Mouse (Mus musculus) embryonic stem cell, embryonic (primary cell): ENCODE measurements around the gene Slc12a3.

ENCODE experiments used
- CTCF ChIA-PET, 4 experiments: fragments of 300-600 bp in 2 of 4; fragments of 350-600 bp in 2 of 4; sonication (Branson Sonifier 250); formaldehyde crosslinking; loops; one replicate each; lab custom pipeline; 2022; ENCODE audit warnings: inconsistent platforms in 2 of 4; lab: Charles Lee
- POLR2A ChIA-PET, 4 experiments: fragments of 300-600 bp in 2 of 4; fragments of 350-600 bp in 2 of 4; sonication (Branson Sonifier 250); formaldehyde crosslinking; loops; one replicate each; lab custom pipeline; 2022; ENCODE audit warnings: antibody characterized with exemption in 4 of 4, inconsistent platforms in 1 of 4; lab: Charles Lee

The Slc12a3 gene

DNA sequence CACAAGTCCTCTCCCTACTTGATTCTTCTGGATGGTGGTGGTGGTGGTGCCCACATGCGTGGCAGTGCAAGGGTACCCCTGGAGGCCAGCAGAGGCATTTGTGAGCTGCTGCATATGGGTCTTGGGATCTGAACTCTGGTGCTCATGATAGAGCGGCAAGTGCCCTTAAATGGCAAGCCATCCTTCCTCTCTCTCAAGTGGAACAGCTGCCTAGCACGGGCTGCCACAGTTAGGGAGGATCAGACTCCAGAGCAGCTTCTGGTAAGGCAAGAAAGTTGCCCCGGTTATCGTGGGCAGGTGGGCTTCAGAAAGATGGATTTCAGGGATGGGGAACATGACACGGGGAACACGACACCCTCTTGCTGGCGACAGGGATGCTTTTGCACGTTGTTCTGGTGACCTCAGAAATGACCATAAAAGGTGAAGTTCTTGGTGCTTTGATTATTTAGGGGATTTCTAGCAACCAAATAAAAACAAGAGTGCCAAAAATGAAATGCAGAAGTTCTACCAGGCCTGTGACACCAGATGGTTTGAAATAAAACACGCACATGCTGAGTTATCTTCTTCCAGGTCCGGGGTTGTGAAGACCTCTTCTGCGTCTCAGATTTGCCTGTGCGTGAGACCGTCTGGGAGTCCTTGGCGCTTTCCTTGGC, 49.9 kb downstream of the Slc12a3 start:
- ChIA-PET POLR2A (interaction anchor here in 1 of 4 experiments (1.9 kb wide), 1 partner anchor 8 kb away, joined by 6 read pairs; the partner anchor contains the start of gene Herpud1), CTCF (interaction anchor here in 2 of 4 experiments (0.8 to 1.2 kb wide), 2 partner anchors 13 to 953 kb away, joined by 3 to 4 read pairs; no protein-coding TSS in a partner anchor)

DNA sequence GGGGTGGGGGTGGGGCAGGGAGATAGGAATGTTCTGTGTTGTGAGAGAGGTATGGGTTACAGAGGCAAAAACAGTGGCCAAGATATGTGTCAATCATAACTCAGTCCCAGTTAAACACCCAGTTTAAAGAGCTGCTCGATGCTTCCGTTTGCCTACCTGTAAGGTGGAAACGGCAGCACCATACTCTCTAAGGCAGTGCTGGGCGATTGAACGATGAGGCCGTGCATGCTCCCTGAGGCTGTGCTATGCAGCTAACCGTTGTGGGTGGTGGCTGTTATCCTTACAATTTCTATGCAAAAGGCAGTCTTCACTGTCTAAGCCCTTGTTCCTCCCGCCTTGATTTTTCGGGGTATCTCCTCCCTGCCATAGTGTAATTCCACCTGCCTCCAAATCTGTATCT, 50.7 kb downstream of the Slc12a3 start:
- ChIA-PET CTCF (interaction anchor here in 3 of 4 experiments (0.6 to 1.2 kb wide), 3 partner anchors 12 to 37 kb away, joined by 3 read pairs; no protein-coding TSS in a partner anchor), POLR2A (interaction anchor here in 2 of 4 experiments (0.5 to 1.0 kb wide), 3 partner anchors 16 to 245 kb away, joined by 3 to 4 read pairs (median 3); no protein-coding TSS in a partner anchor)

GRCm38 (mm10) chr8:94384166-94384565, 55.2 kb downstream of the Slc12a3 start:
- ChIA-PET POLR2A (interaction anchor here in 3 of 4 experiments (0.6 to 5.8 kb wide), 16 partner anchors 9 to 388 kb away, joined by 3 to 35 read pairs (median 4); no protein-coding TSS in a partner anchor), CTCF (interaction anchor here in 1 of 4 experiments (1.2 kb wide), 1 partner anchor 108 kb away, joined by 3 read pairs; no protein-coding TSS in a partner anchor)

- CTCF ChIA-PET, result interaction anchor here in 3 of 4 experiments (0.6 to 1.2 kb wide), 3 partner anchors 42 to 73 kb away, joined by 3 to 4 read pairs (median 3); no protein-coding TSS in a partner anchor
- POLR2A ChIA-PET, result interaction anchor here in 3 of 4 experiments (0.6 to 5.8 kb wide), 28 partner anchors 8 to 216 kb away, joined by 3 to 35 read pairs (median 4); partner anchors contain the start of genes Fam192a (in 1 of the 3) and Rspry1 (in 1 of the 3)
Observed at GRCm38 (mm10) chr8:94385506-94386213, 56.7 kb downstream of the Slc12a3 start.

DNA sequence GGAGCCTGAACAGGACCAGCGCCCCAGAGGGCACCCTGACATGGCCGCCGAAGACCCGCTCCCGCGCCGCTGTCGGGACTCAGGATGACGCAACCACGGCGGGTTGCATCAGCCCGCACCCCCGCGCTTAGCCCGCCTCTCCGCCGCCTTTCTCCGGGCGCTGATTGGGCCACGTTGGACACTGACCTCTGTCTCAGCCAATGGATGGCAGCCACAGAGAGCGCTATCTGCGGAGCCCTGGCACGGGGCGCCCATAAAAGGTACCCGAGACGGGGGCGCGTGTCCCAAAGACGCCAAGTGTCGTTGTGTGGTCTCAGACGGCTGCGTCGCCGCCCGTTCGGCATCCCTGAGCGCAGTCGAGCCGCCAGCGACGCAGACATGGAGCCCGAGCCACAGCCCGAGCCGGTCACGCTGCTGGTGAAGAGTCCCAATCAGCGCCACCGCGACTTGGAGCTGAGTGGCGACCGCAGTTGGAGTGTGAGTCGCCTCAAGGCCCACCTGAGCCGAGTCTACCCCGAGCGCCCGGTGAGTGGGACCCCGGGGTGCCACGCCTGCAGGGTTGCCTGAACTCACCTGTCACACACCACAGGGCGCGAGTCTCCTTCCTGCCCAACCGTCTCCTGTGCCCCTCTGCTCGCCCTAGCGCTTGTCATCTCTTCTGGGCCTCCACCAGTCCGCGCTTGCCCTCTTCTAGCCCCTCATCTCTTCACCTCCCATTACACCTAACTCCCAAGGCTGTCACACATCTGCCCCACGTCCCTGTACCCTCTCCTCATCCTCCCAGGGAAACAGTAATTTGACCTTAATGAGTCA, 57.4 kb downstream of the Slc12a3 start, which contains the start of gene Herpud1:
Herpud1 (plus strand) TSS at position 225 of the 813 bp plus-strand sequence.
- POLR2A ChIA-PET, result interaction anchor here in 3 of 4 experiments (0.5 to 5.8 kb wide), 38 partner anchors 8 to 309 kb away, joined by 3 to 35 read pairs (median 4); partner anchors contain the start of genes Nup93 (in 1 of the 3) and Pllp (in 1 of the 3)

DNA sequence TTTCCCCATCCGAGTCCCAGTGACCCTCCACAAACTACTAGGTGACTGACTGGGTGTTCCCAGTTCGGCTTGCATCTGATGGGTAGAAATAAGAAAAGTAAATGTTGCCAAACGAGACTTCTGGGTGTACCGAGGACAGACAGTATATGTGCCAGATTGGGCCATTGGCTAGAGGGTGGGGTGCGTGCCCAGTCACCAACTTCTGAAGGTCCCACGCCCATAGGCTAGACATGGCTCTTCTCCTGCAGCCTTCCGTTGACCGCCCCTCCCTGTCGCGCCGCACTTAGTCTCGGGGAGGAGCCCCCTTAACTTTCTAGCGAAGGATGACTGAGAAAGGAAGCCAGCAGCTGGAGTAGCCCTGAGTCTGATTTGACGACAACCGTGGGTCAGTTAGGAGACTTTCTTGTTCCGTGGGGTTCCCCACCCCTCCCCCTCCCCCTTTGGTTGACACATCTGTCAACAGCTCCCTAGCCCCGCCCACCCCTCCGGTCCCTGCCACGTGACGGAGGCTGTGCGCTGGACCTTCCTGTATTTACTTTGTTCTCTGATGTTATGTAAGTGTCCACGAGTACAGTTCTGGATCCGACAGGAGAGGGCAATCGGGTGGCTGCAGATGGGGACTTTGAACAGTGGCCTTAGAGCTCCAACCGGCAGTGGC, 58.2 kb downstream of the Slc12a3 start:
- ChIA-PET POLR2A (interaction anchor here in 3 of 4 experiments (0.5 to 5.8 kb wide), 47 partner anchors 9 to 1128 kb away, joined by 3 to 35 read pairs (median 4); partner anchors contain the start of genes Nup93 (in 1 of the 3) and Pllp (in 1 of the 3)), CTCF (interaction anchor here in 2 of 4 experiments (0.6 to 1.4 kb wide), 4 partner anchors 8 to 156 kb away, joined by 3 to 6 read pairs (median 4); no protein-coding TSS in a partner anchor)

More for the DNA sequence above, 57.4 kb downstream of the Slc12a3 start, which contains the start of gene Herpud1:
- CTCF ChIA-PET, result no interaction called here

GRCm38 (mm10) chr8:94387785-94388184, 58.8 kb downstream of the Slc12a3 start:
- ChIA-PET POLR2A (interaction anchor here in 3 of 4 experiments (0.5 to 5.8 kb wide), 33 partner anchors 9 to 1127 kb away, joined by 3 to 35 read pairs (median 5); partner anchors contain the start of gene Pllp (in 1 of the 3)), CTCF (interaction anchor here in 2 of 4 experiments (0.6 to 1.4 kb wide), 4 partner anchors 8 to 157 kb away, joined by 3 to 6 read pairs (median 4); no protein-coding TSS in a partner anchor)

DNA sequence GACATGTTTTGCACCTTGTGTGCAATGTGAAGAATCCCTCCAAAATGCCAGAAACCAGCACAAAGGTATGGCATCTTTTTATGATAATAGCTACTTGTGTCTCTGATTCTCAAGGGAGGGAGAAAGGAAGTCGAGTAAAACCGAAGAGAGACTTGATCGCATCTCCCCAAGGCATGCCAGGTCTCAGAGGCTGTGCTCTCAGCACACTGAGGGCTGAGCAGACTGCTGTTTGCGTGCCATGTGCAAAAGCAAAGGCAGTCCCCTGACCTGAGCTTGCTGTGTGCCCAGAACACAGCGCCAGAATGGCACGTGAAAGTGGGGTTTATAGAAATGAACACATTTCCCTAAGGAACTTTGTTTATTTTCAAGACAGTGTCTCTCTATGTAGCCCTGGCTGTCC, 60.5 kb downstream of the Slc12a3 start:
- ChIA-PET POLR2A (interaction anchor here in 3 of 4 experiments (0.7 to 2.6 kb wide), 7 partner anchors 9 to 612 kb away, joined by 3 to 7 read pairs (median 3); no protein-coding TSS in a partner anchor), CTCF (interaction anchor here in 2 of 4 experiments (0.7 kb wide), 3 partner anchors 8 to 46 kb away, joined by 4 to 6 read pairs (median 5); no protein-coding TSS in a partner anchor)

GRCm38 (mm10) chr8:94390429-94390828, 61.4 kb downstream of the Slc12a3 start:
- ChIA-PET POLR2A (interaction anchor here in 1 of 4 experiments (1.5 to 1.7 kb wide), 2 partner anchors 10 to 17 kb away, joined by 3 to 11 read pairs; no protein-coding TSS in a partner anchor), CTCF (interaction anchor here in 1 of 4 experiments (1.1 kb wide), 1 partner anchor 59 kb away, joined by 3 read pairs; no protein-coding TSS in a partner anchor)

- CTCF ChIA-PET, result interaction anchor here in 2 of 4 experiments (1.1 to 1.4 kb wide), 2 partner anchors 60 to 62 kb away, joined by 3 to 5 read pairs; no protein-coding TSS in a partner anchor
- POLR2A ChIA-PET, result interaction anchor here in 2 of 4 experiments (0.7 to 1.7 kb wide), 5 partner anchors 9 to 86 kb away, joined by 3 to 11 read pairs (median 4); no protein-coding TSS in a partner anchor
Observed at GRCm38 (mm10) chr8:94390910-94391309, 61.9 kb downstream of the Slc12a3 start.

GRCm38 (mm10) chr8:94392147-94392546, 63.1 kb downstream of the Slc12a3 start:
- ChIA-PET POLR2A (interaction anchor here in 2 of 4 experiments (0.6 to 1.6 kb wide), 9 partner anchors 8 to 88 kb away, joined by 3 to 5 read pairs (median 4); no protein-coding TSS in a partner anchor), CTCF (interaction anchor here (0.6 to 2.0 kb wide), 13 partner anchors 8 to 1195 kb away, joined by 3 to 10 read pairs (median 4); partner anchors contain the start of genes Ces1d (in 1 of the 4) and Slc12a3 (in 1 of the 4))

GRCm38 (mm10) chr8:94392648-94393047, 63.6 kb downstream of the Slc12a3 start:
- POLR2A ChIA-PET, result interaction anchor here in 2 of 4 experiments (0.6 to 1.6 kb wide), 11 partner anchors 8 to 70 kb away, joined by 3 to 7 read pairs (median 4); no protein-coding TSS in a partner anchor
- CTCF ChIA-PET, result interaction anchor here (0.7 to 2.0 kb wide), 10 partner anchors 8 to 100 kb away, joined by 3 to 10 read pairs (median 4); no protein-coding TSS in a partner anchor

- CTCF ChIA-PET, result interaction anchor here in 2 of 4 experiments (1.1 to 2.1 kb wide), 3 partner anchors 8 to 97 kb away, joined by 3 to 11 read pairs (median 3); no protein-coding TSS in a partner anchor
- POLR2A ChIA-PET, result interaction anchor here in 3 of 4 experiments (0.6 to 1.5 kb wide), 6 partner anchors 9 to 323 kb away, joined by 3 to 7 read pairs (median 4); no protein-coding TSS in a partner anchor
Observed at GRCm38 (mm10) chr8:94395851-94396540, 67.0 kb downstream of the Slc12a3 start.

- CTCF ChIA-PET, result interaction anchor here in 3 of 4 experiments (0.6 to 2.1 kb wide), 10 partner anchors 8 to 431 kb away, joined by 3 to 11 read pairs (median 5); no protein-coding TSS in a partner anchor
- POLR2A ChIA-PET, result interaction anchor here in 3 of 4 experiments (0.6 to 1.5 kb wide), 9 partner anchors 10 to 194 kb away, joined by 3 to 7 read pairs (median 3); partner anchors contain the start of gene Herpud1 (in 1 of the 3)
Observed at GRCm38 (mm10) chr8:94396964-94397657, 68.1 kb downstream of the Slc12a3 start.
